Mouse (Mus musculus): ENCODE results near the gene Twf1. TPM values are rescaled to one million over a fixed set of nuclear protein-coding genes. Genes with fewer than 3 reads are reported as not detected.

The Twf1 gene
- 10 to 100 TPM; 20.0 to 23.6 TPM for total RNA-seq (2021)
- long read RNA-seq, experiment 1, transcript Twf1-201 (9 exons, 3,025 nt), result major isoform, 28 of 32 reads
- long read RNA-seq, experiment 1, partial matches to known transcripts, result 1 of 32 reads
- long read RNA-seq, experiment 1, other reads (novel, unspliced or antisense), result 3 of 32 reads
- long read RNA-seq, experiment 2, transcript Twf1-201 (9 exons, 3,025 nt), result major isoform, 21 of 24 reads
- long read RNA-seq, experiment 2, partial matches to known transcripts, result 1 of 24 reads
- long read RNA-seq, experiment 2, other reads (novel, unspliced or antisense), result 2 of 24 reads

- peak; percentile 99 for DNase-seq
These were observed at the start of gene Twf1 for GRCm38 (mm10) chr15:94589219-94590075. TSS of gene Twf1 (minus strand) at chr15:94589889.

GRCm38 (mm10) chr15:94639126-94639525 is 49.4 kb upstream of the Twf1 start:
- DNase-seq, result no peak

- no peak for DNase-seq
These were observed 48.5 kb upstream of the Twf1 start for GRCm38 (mm10) chr15:94638207-94638606.

GRCm38 (mm10) chr15:94634524-94634923 is 44.8 kb upstream of the Twf1 start:
- no peak for DNase-seq

GRCm38 (mm10) chr15:94630553-94630952 is 40.9 kb upstream of the Twf1 start:
- no peak for DNase-seq

GRCm38 (mm10) chr15:94628830-94629601 is 39.3 kb upstream of the Twf1 start, which contains the start of gene Tmem117:
TSS of gene Tmem117 (plus strand) at chr15:94629232.
- peak; percentile 60 for DNase-seq

- no peak for DNase-seq
These were observed 38.8 kb upstream of the Twf1 start for GRCm38 (mm10) chr15:94628463-94628829.

- DNase-seq, result no peak
These were observed 31.2 kb upstream of the Twf1 start for GRCm38 (mm10) chr15:94620909-94621308.

GRCm38 (mm10) chr15:94616036-94616435 is 26.3 kb upstream of the Twf1 start:
- no peak for DNase-seq

- no peak for DNase-seq
These were observed 18.1 kb upstream of the Twf1 start for GRCm38 (mm10) chr15:94607768-94608167.

GRCm38 (mm10) chr15:94602441-94602840 is 12.8 kb upstream of the Twf1 start:
- DNase-seq, result no peak

GRCm38 (mm10) chr15:94601339-94601738 is 11.7 kb upstream of the Twf1 start:
- DNase-seq, result peak; percentile 56

GRCm38 (mm10) chr15:94600145-94600707 is 10.5 kb upstream of the Twf1 start:
- no peak for DNase-seq

GRCm38 (mm10) chr15:94593586-94593985 is 3.9 kb upstream of the Twf1 start:
- DNase-seq, result no peak

- DNase-seq, result no peak
These were observed 1.7 kb upstream of the Twf1 start for GRCm38 (mm10) chr15:94591356-94591755.

- no peak for DNase-seq
These were observed 394 bp upstream of the Twf1 start for GRCm38 (mm10) chr15:94590083-94590482.

GRCm38 (mm10) chr15:94587826-94588715 is 1.6 kb downstream of the Twf1 start:
- DNase-seq, result no peak

- no peak for DNase-seq
These were observed 5.0 kb downstream of the Twf1 start for GRCm38 (mm10) chr15:94584738-94585137.

GRCm38 (mm10) chr15:94583153-94583552 is 6.5 kb downstream of the Twf1 start:
- no peak for DNase-seq

GRCm38 (mm10) chr15:94582000-94582593 is 7.6 kb downstream of the Twf1 start:
- DNase-seq, result no peak
